26 mouse cellular contexts compared by ENCODE assay signal in the genomic region with DNA sequence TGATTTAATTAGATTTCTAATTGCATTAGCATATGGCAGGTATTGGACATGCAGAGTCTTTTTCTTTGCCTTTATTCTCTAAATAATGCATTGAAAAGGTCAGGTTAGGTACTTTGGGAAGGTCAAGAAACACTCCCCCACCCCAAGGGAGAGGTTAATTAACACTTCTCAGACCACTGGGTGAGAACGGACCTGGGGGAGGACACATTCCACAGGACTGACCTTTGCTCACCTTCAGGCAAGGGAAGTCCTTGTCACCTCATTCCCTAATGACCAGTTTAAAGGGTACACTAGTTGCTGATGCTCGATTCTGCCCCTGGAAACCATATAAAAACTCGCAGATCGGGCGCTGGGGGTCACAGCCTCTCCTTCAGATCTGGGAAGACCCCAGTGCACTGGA. TPM values are rescaled to one million over a fixed set of nuclear protein-coding genes. Genes with fewer than 3 reads are reported as not detected.
A peak's percentile ranks its signal among the peaks of the same experiment; 100 is the strongest.
DNase-seq lines count a peak whose midpoint lies in the region; ATAC-seq and TF ChIP-seq lines count a peak whose summit lies in the region.
"Had no signal": no experiment of that assay in that cellular context is flagged by ENCODE, and none has a peak within 500 bp of the region (broad histone marks: within the 10 kb centered on the region; RNA-seq: fewer than 3 reads in every experiment).

No protein-coding gene starts in this region.

- in situ Hi-C loops in ES-E14 (cut with MboI; ENCODE audit: low sequenced_read_pairs in 2 of 2, unreplicated experiment in 2 of 2) = no loop called here

- H3K9me3 ChIP-seq in ES-E14 (ENCODE audit: control insufficient read depth, insufficient read depth, low read depth, low read length) = no peaks in the 10 kb centered on the region
- peaks cover 5% of the 10 kb centered on the region; the same call in 1 of the 2 replicates for H3K9me3 ChIP-seq in kidney, postnatal 0 days (replicated peaks; ENCODE audit: low read length)
- H3K9me3 ChIP-seq: forebrain, embryonic 15.5 days; hindbrain, embryonic 15.5 days; neural tube, embryonic 12.5 days had no signal

- no peak overlapping the region for H3K4me2 ChIP-seq in kidney, postnatal 0 days (ENCODE audit: low read length)
- H3K4me2 ChIP-seq: embryonic facial prominence, embryonic 13.5 days; forebrain, embryonic 15.5 days; heart, embryonic 13.5 days; hindbrain, embryonic 15.5 days; liver, embryonic 12.5 days; midbrain, embryonic 12.5 days; neural tube, embryonic 12.5 days had no signal

- no peaks in the 10 kb centered on the region for H3K36me3 ChIP-seq in ES-E14 (ENCODE audit: control insufficient read depth, insufficient read depth, low read length, poor library complexity, severe bottlenecking)
- no peaks in the 10 kb centered on the region for H3K36me3 ChIP-seq in kidney, postnatal 0 days (ENCODE audit: insufficient read depth, low read length)
- H3K36me3 ChIP-seq: embryonic facial prominence, embryonic 13.5 days; forebrain, embryonic 15.5 days; hindbrain, embryonic 15.5 days; liver, embryonic 12.5 days; midbrain, embryonic 12.5 days; neural tube, embryonic 12.5 days had no signal

- peak; percentile 64 for DNase-seq in kidney, adult 11 months
- DNase-seq in kidney, postnatal 10 days = no peak
- no peak for DNase-seq in ES-E14 (ENCODE audit: low read depth, low spot score)
- DNase-seq in kidney, postnatal 0 days (ENCODE audit: low spot score) = peak; percentile 7
- no peak for DNase-seq in cerebellum, adult 9-11 months
- no peak for DNase-seq in layer of hippocampus, postnatal 25 days (ENCODE audit: extremely low spot score in 1 of 2, low spot score in 1 of 2)
- DNase-seq in right cerebral cortex, adult 2 months (ENCODE audit: low spot score in 2 of 2) = no peak
- DNase-seq: adrenal gland, postnatal 10 days; cerebellum, adult 11 months; cerebellum, adult 9-10 months; heart, postnatal 10 days; layer of hippocampus, postnatal 36 days; left cerebral cortex, postnatal 4 days; liver, postnatal 0 days; lung, postnatal 36 days had no signal

- H3K27me3 ChIP-seq in kidney, postnatal 0 days (ENCODE audit: insufficient read depth, low read length) = no peaks in the 10 kb centered on the region
- H3K27me3 ChIP-seq: embryonic facial prominence, embryonic 13.5 days; forebrain, embryonic 15.5 days; heart, embryonic 13.5 days; hindbrain, embryonic 15.5 days; liver, embryonic 12.5 days; midbrain, embryonic 12.5 days; neural tube, embryonic 12.5 days had no signal

- peak overlapping the region; percentile 40; the same call in 1 of the 2 replicates for H3K9ac ChIP-seq in ES-E14 (ENCODE audit: insufficient read depth, low read depth, low read length, poor library complexity, severe bottlenecking)
- no peak overlapping the region for H3K9ac ChIP-seq in kidney, postnatal 0 days (ENCODE audit: low read depth, low read length)
- H3K9ac ChIP-seq: embryonic facial prominence, embryonic 13.5 days; forebrain, embryonic 15.5 days; heart, embryonic 13.5 days; hindbrain, embryonic 15.5 days; liver, embryonic 12.5 days; liver, postnatal 0 days; midbrain, embryonic 12.5 days; neural tube, embryonic 12.5 days had no signal

- peak overlapping the region; percentile 98 for H3K27ac ChIP-seq in ES-E14 (ENCODE audit: insufficient read depth, low read depth, low read length, poor library complexity, severe bottlenecking)
- no peak overlapping the region for H3K27ac ChIP-seq in kidney, postnatal 0 days
- H3K27ac ChIP-seq: embryonic facial prominence, embryonic 13.5 days; forebrain, embryonic 10.5 days; forebrain, embryonic 15.5 days; heart, embryonic 13.5 days; hindbrain, embryonic 10.5 days; hindbrain, embryonic 15.5 days; liver, embryonic 12.5 days; midbrain, embryonic 12.5 days; neural tube, embryonic 12.5 days had no signal

- peak overlapping the region in 1 of 2 experiments; percentile 51; a peak in 2 of 4 replicates for H3K4me3 ChIP-seq in ES-E14 (ENCODE audit: insufficient read depth in 1 of 2, low read depth in 1 of 2, low read length in 2 of 2, poor library complexity in 1 of 2, severe bottlenecking in 1 of 2)
- H3K4me3 ChIP-seq in kidney, postnatal 0 days (replicated peaks; ENCODE audit: low read depth, low read length) = no peak overlapping the region
- H3K4me3 ChIP-seq: embryonic facial prominence, embryonic 13.5 days; forebrain, embryonic 10.5 days; forebrain, embryonic 15.5 days; heart, embryonic 13.5 days; hindbrain, embryonic 10.5 days; hindbrain, embryonic 15.5 days; liver, embryonic 12.5 days; midbrain, embryonic 12.5 days; myocyte; neural tube, embryonic 12.5 days had no signal

- no peak for TF ChIP-seq CTCF in kidney, postnatal 0 days (IDR thresholded peaks at IDR 0.05; ENCODE audit: low read depth)

- peaks cover 8 to 15% of the 10 kb centered on the region in 2 experiments for H3K4me1 ChIP-seq in ES-E14 (ENCODE audit: control insufficient read depth in 2 of 2, insufficient read depth in 2 of 2, low read length in 2 of 2, poor library complexity in 1 of 2)
- no peaks in the 10 kb centered on the region for H3K4me1 ChIP-seq in kidney, postnatal 0 days (replicated peaks; ENCODE audit: insufficient read depth, low read length)
- H3K4me1 ChIP-seq: embryonic facial prominence, embryonic 13.5 days had no signal

- 45% methylated on average over 5 of the region's 5 CpGs for WGBS in kidney, postnatal 0 days

- no peak for ATAC-seq in kidney, postnatal 0 days (replicated peaks; ENCODE audit: low FRiP score, low read depth)
- ATAC-seq: forebrain, embryonic 15.5 days; inflammation-experienced regulatory T-cells, adult 6 months; liver, embryonic 12.5 days; liver, postnatal 0 days had no signal

TF ChIP-seq in ES-E14, 5 proteins besides CTCF, POLR2A, EP300 and RAD21:
- no peak for TF ChIP-seq HCFC1 (IDR thresholded peaks at IDR 0.05; ENCODE audit: borderline replicate concordance, insufficient read depth, low read length)
- no peak for TF ChIP-seq MAFK (IDR thresholded peaks at IDR 0.05; ENCODE audit: insufficient read depth, low read depth, low read length)

RNA-seq across cellular contexts. Expression of a gene that starts 3.2 kb away (rescaled TPM):
- 22.1 and 31.6 TPM in 2 replicates for total RNA-seq in ES-E14 (2012; rRNA removed)
- polyA plus RNA-seq in kidney, postnatal 0 days (2015; fragmentation: Nextera tagmentation; extraction: Ambion mirVana) = 12.4 and 15.1 TPM in 2 replicates
- 10 to 100 TPM; 15.9 to 17.2 TPM for total RNA-seq in layer of hippocampus, postnatal 25 days (2021)

Comparison
In these comparisons a context has a peak if more than half of its experiments do, and no peak if none do; other contexts are left out.
1. DNase-seq: peak in kidney, adult 11 months (single experiment) and kidney, postnatal 0 days (single experiment); none in kidney, postnatal 10 days (single experiment), ES-E14 (single experiment), cerebellum, adult 9-11 months (single experiment), layer of hippocampus, postnatal 25 days (0 of 2) and right cerebral cortex, adult 2 months (0 of 2).